Mouse (Mus musculus) heart, adult 2 months (tissue): ENCODE results near the gene Itpr2. TPM values are rescaled to one million over a fixed set of nuclear protein-coding genes. Genes with fewer than 3 reads are reported as not detected.
A peak's percentile ranks its signal among the peaks of the same experiment; 100 is the strongest.

Source experiments
- DNase-seq, 2 experiments: peaks; one replicate each; pipeline ENCODE4 v3.0.0; 2021
- H3K27ac ChIP-seq: fragments of 200-600 bp; 2 replicates; pipeline ENCODE4 v1.8.1; 2022
- H3K27me3 ChIP-seq: fragments of 200-500 bp; 2 replicates; pipeline ENCODE4 v1.6.1; 2012; ENCODE audit warnings: mild to moderate bottlenecking, low read length, inconsistent platforms, mixed read lengths; ENCODE audit not compliant: control insufficient read depth, insufficient read depth
- H3K36me3 ChIP-seq: fragments of 200-500 bp; 2 replicates; pipeline ENCODE4 v1.6.1; 2012; ENCODE audit warnings: low read length, inconsistent platforms; ENCODE audit not compliant: control insufficient read depth, insufficient read depth
- H3K4me1 ChIP-seq: fragments of 200-500 bp; 2 replicates; pipeline ENCODE4 v1.6.1; 2011; ENCODE audit warnings: low read length; ENCODE audit not compliant: control insufficient read depth, insufficient read depth
- H3K4me3 ChIP-seq: fragments of 200-600 bp; 2 replicates; pipeline ENCODE4 v1.8.1; 2022
- H3K79me2 ChIP-seq: fragments of 200-500 bp; replicated peaks from 2 replicates; pipeline ENCODE4 v1.6.1; 2012; ENCODE audit warnings: mild to moderate bottlenecking, inconsistent platforms, low read length, moderate library complexity, mixed read lengths; ENCODE audit not compliant: control insufficient read depth, insufficient read depth
- H3K9ac ChIP-seq: fragments of 200-500 bp; 2 replicates; pipeline ENCODE4 v1.6.1; 2012; ENCODE audit warnings: low read depth, mild to moderate bottlenecking, control low read depth, inconsistent platforms, low read length, mixed read lengths
- CTCF ChIP-seq: fragments of 200-600 bp; IDR thresholded peaks from 2 replicates; pipeline ENCODE4 v1.8.1; 2022; ENCODE audit warnings: antibody characterized with exemption, mild to moderate bottlenecking, moderate library complexity
- EP300 ChIP-seq: fragments of 200-500 bp; IDR thresholded peaks from 2 replicates; pipeline ENCODE4 v1.6.1; 2011; ENCODE audit warnings: low read depth, low read length, control low read depth; ENCODE audit not compliant: insufficient read depth
- POLR2A ChIP-seq: fragments of 200-500 bp; IDR thresholded peaks from 2 replicates; pipeline ENCODE4 v1.6.1; 2011; ENCODE audit warnings: mild to moderate bottlenecking, low read depth, low read length, control low read depth; ENCODE audit not compliant: insufficient read depth
- WGBS: fragments of 180-500 bp; shearing (Covaris S2); methylation state at CpG from one replicate; pipeline ENCODE4 v1.1.7; 2018; 5-methylcytosine and 5-hydroxymethylcytosine counted together
- intact Hi-C: fragments of 180-260 bp; cut with DNase I; formaldehyde crosslinking; loops from one replicate; pipeline ENCODE4 v1.15.1; 2025
- polyA plus RNA-seq: library from polyadenylated mRNA; depleted of rRNA; stranded (reverse); fragments of >200 nt; gene quantifications from 2 replicates; pipeline ENCODE4 v1.2.3, GENCODE M21; 2012
- total RNA-seq, 2 experiments: library from RNA; stranded (reverse); gene quantifications; 2 replicates each; pipeline ENCODE4 v1.2.3; 2021

Itpr2 gene
- total and polyA plus RNA-seq, 3 experiments, result 6.6 to 23.7 (median 20.1) TPM

- no peak overlapping the region for H3K4me3 ChIP-seq
- H3K79me2 ChIP-seq, result no peaks in the 10 kb centered on the region; the same call in 1 of the 2 replicates
- H3K27ac ChIP-seq, result no peak overlapping the region
- 87% methylated on average over 2 of the region's 2 CpGs for WGBS
- DNase-seq, result no peak
- peaks cover 2% of the 10 kb centered on the region for H3K36me3 ChIP-seq
- intact Hi-C loops, result loop anchor here (5.0 kb wide), 1 partner anchor 92 kb away; no protein-coding TSS in a partner anchor
- H3K9ac ChIP-seq, result no peak overlapping the region
- TF ChIP-seq EP300, result no peak
- TF ChIP-seq CTCF, result no peak
- TF ChIP-seq POLR2A, result no peak
- H3K4me1 ChIP-seq, result peaks cover 6% of the 10 kb centered on the region
- no peaks in the 10 kb centered on the region for H3K27me3 ChIP-seq
Measured at GRCm38 (mm10) chr6:146504459-146504858, 2.4 kb upstream of the Itpr2 start.

- intact Hi-C loops, result loop anchor here (2.0 to 5.0 kb wide), 3 partner anchors 72 to 91 kb away; partner anchors contain the start of genes Fgfr1op2 and Ints13
- DNase-seq, result no peak
- Histone ChIP-seq H3K9ac (no peak overlapping the region), H3K27ac (no peak overlapping the region; the same call in 1 of the 2 replicates), H3K36me3 (peaks cover 2% of the 10 kb centered on the region), H3K79me2 (no peaks in the 10 kb centered on the region; the same call in 1 of the 2 replicates), H3K4me1 (peaks cover 6% of the 10 kb centered on the region), H3K27me3 (no peaks in the 10 kb centered on the region), H3K4me3 (peak overlapping the region; percentile 84)
- TF ChIP-seq POLR2A (no peak), EP300 (no peak), CTCF (no peak)
- WGBS, result 32% methylated on average over 3 of the region's 3 CpGs
Measured at GRCm38 (mm10) chr6:146502856-146503255, 833 bp upstream of the Itpr2 start.

GRCm38 (mm10) chr6:146501316-146501865 lies 632 bp downstream of the Itpr2 start:
- Histone ChIP-seq H3K9ac (peak overlapping the region; percentile 95), H3K4me1 (peaks cover 6% of the 10 kb centered on the region), H3K27me3 (no peaks in the 10 kb centered on the region), H3K4me3 (peak overlapping the region; percentile 84), H3K36me3 (peaks cover 2% of the 10 kb centered on the region), H3K79me2 (no peaks in the 10 kb centered on the region; the same call in 1 of the 2 replicates), H3K27ac (peak overlapping the region; percentile 99)
- DNase-seq, result peak; percentile 81 to 84
- intact Hi-C loops, result loop anchor here (2.0 to 5.0 kb wide), 2 partner anchors 29 to 89 kb away; no protein-coding TSS in a partner anchor
- TF ChIP-seq CTCF, result no peak
- TF ChIP-seq EP300, result peak; percentile 65; the same call in 1 of the 2 replicates
- peak; percentile 70 for TF ChIP-seq POLR2A
- WGBS, result under 1% methylated on average over 30 of the region's 30 CpGs

- no peaks in the 10 kb centered on the region for H3K27me3 ChIP-seq
- WGBS, result 25% methylated on average over 5 of the region's 5 CpGs
- peaks cover 6% of the 10 kb centered on the region for H3K4me1 ChIP-seq
- peaks cover 2% of the 10 kb centered on the region for H3K36me3 ChIP-seq
- no peak for TF ChIP-seq POLR2A
- H3K79me2 ChIP-seq, result no peaks in the 10 kb centered on the region; the same call in 1 of the 2 replicates
- H3K27ac ChIP-seq, result peak overlapping the region; percentile 99
- intact Hi-C loops, result loop anchor here (2.0 to 5.0 kb wide), 2 partner anchors 28 to 88 kb away; no protein-coding TSS in a partner anchor
- peak overlapping the region; percentile 95; the same call in 1 of the 2 replicates for H3K9ac ChIP-seq
- DNase-seq, result peak in 1 of 2 experiments; percentile 24
- H3K4me3 ChIP-seq, result peak overlapping the region; percentile 84
Measured at GRCm38 (mm10) chr6:146500771-146501170, 1.3 kb downstream of the Itpr2 start.

GRCm38 (mm10) chr6:146500206-146500605 lies 1.8 kb downstream of the Itpr2 start:
- Histone ChIP-seq H3K9ac (no peak overlapping the region), H3K79me2 (no peaks in the 10 kb centered on the region; the same call in 1 of the 2 replicates), H3K36me3 (peaks cover 2% of the 10 kb centered on the region), H3K4me3 (peak overlapping the region; percentile 84), H3K27me3 (no peaks in the 10 kb centered on the region), H3K27ac (peak overlapping the region; percentile 99; the same call in 1 of the 2 replicates), H3K4me1 (peaks cover 8% of the 10 kb centered on the region)
- no peak for DNase-seq
- intact Hi-C loops, result loop anchor here (2.0 to 5.0 kb wide), 2 partner anchors 27 to 88 kb away; no protein-coding TSS in a partner anchor
- 54% methylated on average over 6 of the region's 6 CpGs for WGBS
- TF ChIP-seq POLR2A, result no peak
- TF ChIP-seq EP300, result no peak
- TF ChIP-seq CTCF, result no peak

GRCm38 (mm10) chr6:146499566-146499965 lies 2.5 kb downstream of the Itpr2 start:
- Histone ChIP-seq H3K27ac (no peak overlapping the region; the same call in 1 of the 2 replicates), H3K4me1 (peaks cover 10% of the 10 kb centered on the region), H3K9ac (no peak overlapping the region), H3K36me3 (peaks cover 2% of the 10 kb centered on the region), H3K79me2 (no peaks in the 10 kb centered on the region; the same call in 1 of the 2 replicates), H3K27me3 (no peaks in the 10 kb centered on the region), H3K4me3 (no peak overlapping the region)
- no peak for TF ChIP-seq CTCF
- TF ChIP-seq EP300, result no peak
- no peak for TF ChIP-seq POLR2A
- intact Hi-C loops, result no loop called here
- WGBS, result 79% methylated on average over 4 of the region's 4 CpGs
- DNase-seq, result no peak
